Mouse (Mus musculus) neutrophil, adult 83 days (primary cell): ENCODE measurements around the gene Gm10283. TPM values are rescaled to one million over a fixed set of nuclear protein-coding genes. Genes with fewer than 3 reads are reported as not detected.

Experiments used
- total RNA-seq, 2 experiments: library from RNA; stranded (reverse); gene quantifications; one replicate each; pipeline ENCODE4 v1.2.4; 2023

Gm10283 gene
- total RNA-seq = not detected

DNA sequence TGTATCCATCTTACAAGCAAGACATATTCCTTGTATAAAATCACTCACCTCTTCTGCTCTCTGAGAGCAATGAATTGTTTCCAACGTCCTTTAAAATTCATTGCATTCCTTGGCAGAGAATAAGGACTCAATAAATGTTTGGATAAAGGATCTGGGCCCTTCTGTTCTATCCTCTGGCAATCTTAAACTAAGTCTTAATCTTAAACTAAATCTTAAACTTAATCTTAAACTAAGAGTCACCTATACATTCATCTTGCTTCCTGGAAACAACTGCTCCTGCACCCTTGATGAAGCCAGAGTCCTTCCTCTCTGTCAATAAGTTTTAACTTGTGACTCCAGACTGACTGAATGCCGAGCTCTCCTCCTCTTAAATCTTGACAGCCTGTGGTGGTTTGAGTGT lies at the start of gene Gm10283:
Gm10283 (minus strand) TSS at position 101 of the 400 bp plus-strand sequence.

DNA sequence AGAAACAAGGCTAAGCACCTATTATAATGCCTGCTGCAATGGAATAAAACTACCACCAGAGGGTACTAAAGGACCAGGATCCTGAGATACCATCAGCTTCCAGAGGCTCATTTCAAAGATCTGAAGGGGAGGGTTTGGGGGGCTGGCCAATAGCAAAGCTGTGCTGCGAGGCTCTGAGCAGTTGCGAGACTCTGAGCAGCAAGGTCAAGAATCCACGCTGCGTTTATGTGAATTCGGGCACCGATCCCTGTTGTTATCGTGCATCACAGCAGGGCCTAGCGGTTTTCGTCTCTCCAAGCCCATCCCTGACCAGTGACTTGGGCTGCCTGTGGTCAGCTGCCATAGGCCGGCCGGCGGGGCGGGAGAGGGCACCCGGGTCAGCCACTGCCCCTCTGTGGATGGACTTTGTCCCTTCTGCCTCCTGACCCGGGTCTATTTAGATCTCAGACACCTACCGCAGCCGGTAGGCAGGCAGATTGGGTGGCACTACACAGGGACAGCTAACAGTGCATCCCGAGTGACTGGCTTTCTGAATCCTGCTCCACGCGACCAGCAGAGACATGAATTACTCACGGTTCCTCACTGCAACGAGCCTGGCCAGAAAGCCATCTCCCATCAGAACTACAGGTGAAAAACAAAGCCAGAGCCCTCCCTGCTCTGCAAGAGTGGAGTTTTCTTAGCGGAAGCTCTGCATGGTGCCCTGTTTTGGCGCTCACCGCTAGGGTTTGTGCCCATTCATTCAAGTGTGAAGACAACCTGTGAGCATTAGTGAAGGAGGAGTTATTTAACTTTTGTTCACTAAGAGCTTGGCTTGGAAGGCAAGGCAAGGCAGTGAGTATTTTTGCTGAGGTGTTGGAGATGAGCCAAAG lies 2.9 kb upstream of the Gm10283 start, which contains the start of gene Aadat:
Aadat (plus strand) TSS at position 280 of the 869 bp plus-strand sequence.

Other genes with a start within 250 kb of the Gm10283 start
- gene Aadat, start 2.7 kb upstream of the Gm10283 start, total RNA-seq = not detected
- gene Mfap3l, start 129.6 kb upstream of the Gm10283 start, total RNA-seq = 1 to 10 TPM in 1 of 2 experiments, under 1 TPM in 1; 0.85 to 1.9 TPM